9 mouse cellular contexts compared by ENCODE assay signal in genomic region chr16:95586726-95587125, GRCm38 (mm10). TPM values are rescaled to one million over a fixed set of nuclear protein-coding genes. Genes with fewer than 3 reads are reported as not detected.
DNase-seq lines count a peak whose midpoint lies in the region; ATAC-seq and TF ChIP-seq lines count a peak whose summit lies in the region.
"Had no signal": no experiment of that assay in that cellular context is flagged by ENCODE, and none has a peak within 500 bp of the region (broad histone marks: within the 10 kb centered on the region; RNA-seq: fewer than 3 reads in every experiment).

No protein-coding gene starts in this region.

- H3K4me1 ChIP-seq in kidney, embryonic 14.5 days (ENCODE audit: control insufficient read depth, insufficient read depth, low read length) = peaks cover 15% of the 10 kb centered on the region; the same call in 1 of the 2 replicates
- no peaks in the 10 kb centered on the region for H3K4me1 ChIP-seq in kidney, adult 2 months (ENCODE audit: control insufficient read depth, insufficient read depth, low read length)
- peaks cover 27% of the 10 kb centered on the region for H3K4me1 ChIP-seq in embryonic facial prominence, embryonic 13.5 days
- H3K4me1 ChIP-seq in hindbrain, embryonic 13.5 days (replicated peaks) = peaks cover 19% of the 10 kb centered on the region
- H3K4me1 ChIP-seq in midbrain, postnatal 0 days (ENCODE audit: insufficient read depth, low read length) = peaks cover 8% of the 10 kb centered on the region; the same call in 1 of the 2 replicates

- no peak overlapping the region for H3K27ac ChIP-seq in kidney, embryonic 14.5 days (ENCODE audit: low read depth, low read length)
- H3K27ac ChIP-seq in kidney, adult 2 months (ENCODE audit: insufficient read depth, low read depth, low read length) = no peak overlapping the region
- peak overlapping the region; percentile 86 for H3K27ac ChIP-seq in embryonic facial prominence, embryonic 13.5 days
- H3K27ac ChIP-seq in hindbrain, embryonic 13.5 days = no peak overlapping the region
- H3K27ac ChIP-seq in midbrain, postnatal 0 days (ENCODE audit: low read depth, low read length) = no peak overlapping the region

- no peak for ATAC-seq in kidney, embryonic 14.5 days (ENCODE audit: low FRiP score, low TSS enrichment)
- ATAC-seq in embryonic facial prominence, embryonic 13.5 days (ENCODE audit: insufficient number of reproducible peaks, insufficient read depth, low FRiP score, low TSS enrichment, low read depth) = no peak
- ATAC-seq in hindbrain, embryonic 13.5 days (ENCODE audit: low FRiP score) = no peak
- no peak for ATAC-seq in midbrain, postnatal 0 days (ENCODE audit: low FRiP score)

- no peak for TF ChIP-seq CTCF in kidney, adult 2 months (conservative IDR thresholded peaks at IDR 0.05; ENCODE audit: insufficient read depth, insufficient read length, low read depth, low read length)
- no peak for TF ChIP-seq CTCF in midbrain, postnatal 0 days (IDR thresholded peaks at IDR 0.05)

- DNase-seq in kidney, adult 2 months = no peak
- no peak for DNase-seq in midbrain, postnatal 0 days (ENCODE audit: low spot score)
- DNase-seq in cerebellum, adult 9-11 months = no peak
- DNase-seq in left cerebral cortex, adult 9 months (ENCODE audit: low spot score in 2 of 2) = no peak
- DNase-seq in layer of hippocampus, adult 18-20 months (ENCODE audit: low spot score in 2 of 2) = no peak
- DNase-seq: kidney, postnatal 14 days had no signal

- WGBS in kidney, embryonic 14.5 days = 18% methylated on average over 7 of the region's 7 CpGs
- WGBS in kidney, adult 2 months = 20% methylated on average over 7 of the region's 7 CpGs
- WGBS in embryonic facial prominence, embryonic 13.5 days = 5% methylated on average over 7 of the region's 7 CpGs
- 50% methylated on average over 7 of the region's 7 CpGs for WGBS in hindbrain, embryonic 13.5 days
- WGBS in midbrain, postnatal 0 days = 36% methylated on average over 7 of the region's 7 CpGs

- H3K36me3 ChIP-seq in kidney, embryonic 14.5 days (ENCODE audit: control insufficient read depth, insufficient read depth, low read length) = no peaks in the 10 kb centered on the region
- H3K36me3 ChIP-seq in kidney, adult 2 months (ENCODE audit: control insufficient read depth, insufficient read depth, low read length) = no peaks in the 10 kb centered on the region
- H3K36me3 ChIP-seq in embryonic facial prominence, embryonic 13.5 days = no peaks in the 10 kb centered on the region
- H3K36me3 ChIP-seq in hindbrain, embryonic 13.5 days = no peaks in the 10 kb centered on the region
- no peaks in the 10 kb centered on the region for H3K36me3 ChIP-seq in midbrain, postnatal 0 days (ENCODE audit: insufficient read depth, low read length)

- H3K9me3 ChIP-seq in kidney, embryonic 14.5 days (ENCODE audit: control insufficient read depth, low read length) = no peaks in the 10 kb centered on the region
- H3K9me3 ChIP-seq in embryonic facial prominence, embryonic 13.5 days = 0 out of 2 replicates have a peak, but pooled peaks cover 4% of the 10 kb centered on the region
- H3K9me3 ChIP-seq in hindbrain, embryonic 13.5 days = 0 out of 2 replicates have a peak, but pooled peaks cover 5% of the 10 kb centered on the region
- H3K9me3 ChIP-seq in midbrain, postnatal 0 days (ENCODE audit: low read length) = no peaks in the 10 kb centered on the region

- peaks cover 30% of the 10 kb centered on the region for H3K27me3 ChIP-seq in kidney, embryonic 14.5 days (ENCODE audit: control insufficient read depth, insufficient read depth, low read length)
- H3K27me3 ChIP-seq in kidney, adult 2 months (replicated peaks; ENCODE audit: control insufficient read depth, insufficient read depth, low read length) = 0 out of 2 replicates have a peak, but pooled peaks cover 2% of the 10 kb centered on the region
- peaks cover 67% of the 10 kb centered on the region for H3K27me3 ChIP-seq in embryonic facial prominence, embryonic 13.5 days
- H3K27me3 ChIP-seq in hindbrain, embryonic 13.5 days = peaks cover 58% of the 10 kb centered on the region
- peaks cover 35% of the 10 kb centered on the region for H3K27me3 ChIP-seq in midbrain, postnatal 0 days (ENCODE audit: insufficient read depth, low read length)

- no peak overlapping the region for H3K4me3 ChIP-seq in kidney, embryonic 14.5 days (ENCODE audit: low read length)
- H3K4me3 ChIP-seq in kidney, adult 2 months (ENCODE audit: insufficient read depth, low read depth, low read length) = no peak overlapping the region
- H3K4me3 ChIP-seq in embryonic facial prominence, embryonic 13.5 days = peak overlapping the region; percentile 53
- no peak overlapping the region for H3K4me3 ChIP-seq in hindbrain, embryonic 13.5 days
- peak overlapping the region; percentile 3; the same call in 1 of the 2 replicates for H3K4me3 ChIP-seq in midbrain, postnatal 0 days (ENCODE audit: low read depth, low read length)

- no peak overlapping the region for H3K9ac ChIP-seq in kidney, embryonic 14.5 days (ENCODE audit: low read depth, low read length)
- peak overlapping the region; percentile 70; the same call in 1 of the 2 replicates for H3K9ac ChIP-seq in embryonic facial prominence, embryonic 13.5 days
- H3K9ac ChIP-seq in hindbrain, embryonic 13.5 days = no peak overlapping the region
- H3K9ac ChIP-seq in midbrain, postnatal 0 days (replicated peaks; ENCODE audit: low read length, poor library complexity, severe bottlenecking) = no peak overlapping the region

- TF ChIP-seq POLR2A in kidney, adult 2 months (IDR thresholded peaks at IDR 0.05; ENCODE audit: low read depth, low read length) = no peak

- H3K4me2 ChIP-seq in kidney, embryonic 14.5 days (replicated peaks; ENCODE audit: low read depth, low read length) = peak overlapping the region; percentile 92
- H3K4me2 ChIP-seq in embryonic facial prominence, embryonic 13.5 days = peak overlapping the region; percentile 90
- peak overlapping the region; percentile 87 for H3K4me2 ChIP-seq in hindbrain, embryonic 13.5 days
- H3K4me2 ChIP-seq in midbrain, postnatal 0 days (ENCODE audit: low read depth, low read length, poor library complexity, severe bottlenecking) = 0 out of 2 replicates have a peak overlapping the region, but pooled peaks have one; percentile 83

RNA-seq across cellular contexts. Expression of gene Erg, which starts 0.3 kb away (rescaled TPM):
- 4.6 and 6.0 TPM in 2 replicates for polyA plus RNA-seq in kidney, embryonic 14.5 days (2014; fragmentation: Nextera tagmentation; extraction: Ambion mirVana)
- polyA plus RNA-seq in kidney, adult 2 months (2012; rRNA removed) = 15.3 and 20.0 TPM in 2 replicates
- 17.2 and 27.9 TPM in 2 replicates for polyA plus RNA-seq in embryonic facial prominence, embryonic 13.5 days (2015; fragmentation: Nextera tagmentation; extraction: Ambion mirVana)
- 2.1 and 3.0 TPM in 2 replicates for polyA plus RNA-seq in hindbrain, embryonic 13.5 days (2015; fragmentation: Nextera tagmentation; extraction: Ambion mirVana)
- 4.8 and 5.5 TPM in 2 replicates for total RNA-seq in midbrain, postnatal 0 days (2014; rRNA removed)
- polyA plus RNA-seq in midbrain, postnatal 0 days (2015; fragmentation: Nextera tagmentation; extraction: Ambion mirVana) = 0.89 and 0.98 TPM in 2 replicates
- total RNA-seq in layer of hippocampus, adult 18-20 months (2021) = 1 to 10 TPM; 3.6 to 4.8 TPM

Comparison
In these comparisons a context has a peak if more than half of its experiments do, and no peak if none do; other contexts are left out.
1. H3K4me3 ChIP-seq: peak in embryonic facial prominence, embryonic 13.5 days (single experiment) and midbrain, postnatal 0 days (single experiment); none in kidney, embryonic 14.5 days (single experiment), kidney, adult 2 months (single experiment) and hindbrain, embryonic 13.5 days (single experiment).
2. Peak in every context shown above with its lines, with median percentiles within 50 percentile points of each other: H3K4me2 ChIP-seq.